Mouse (Mus musculus) heart, embryonic 13.5 days (tissue): ENCODE data around the gene Gm9964. TPM values are rescaled to one million over a fixed set of nuclear protein-coding genes. Genes with fewer than 3 reads are reported as not detected.
"Not testable (repeated sequence)": the region's sequence is repeated elsewhere in the genome, so short reads cannot be mapped to it uniquely, and the experiment has no call there.

Source experiments
- ATAC-seq: fragments of 200-750 bp; cut with Nextera tagmentation; 2 replicates; pipeline ENCODE4 v1.8.0; 2017; ENCODE audit warnings: moderate TSS enrichment; ENCODE audit not compliant: insufficient number of reproducible peaks, low FRiP score, low TSS enrichment; ENCODE audit errors: extremely low read depth
- H3K27ac ChIP-seq: fragments of 300-500 bp; sonication (generic); replicated peaks from 2 replicates; pipeline ENCODE4 v1.5.1; 2015; ENCODE audit warnings: moderate library complexity, mild to moderate bottlenecking, inconsistent platforms
- H3K27me3 ChIP-seq: fragments of 300-500 bp; sonication (generic); replicated peaks from 2 replicates; pipeline ENCODE4 v1.6.1; 2015; ENCODE audit warnings: mild to moderate bottlenecking, inconsistent platforms
- H3K36me3 ChIP-seq: fragments of 300-500 bp; sonication (generic); 2 replicates; pipeline ENCODE4 v1.6.1; 2015; ENCODE audit warnings: mild to moderate bottlenecking, inconsistent platforms
- H3K4me1 ChIP-seq: fragments of 300-500 bp; sonication (generic); 2 replicates; pipeline ENCODE4 v1.6.1; 2015; ENCODE audit warnings: inconsistent platforms
- H3K4me2 ChIP-seq: fragments of 300-500 bp; sonication (generic); 2 replicates; pipeline ENCODE4 v1.6.1; 2015; ENCODE audit warnings: inconsistent platforms, mild to moderate bottlenecking, moderate library complexity
- H3K4me3 ChIP-seq: fragments of 300-500 bp; sonication (generic); 2 replicates; pipeline ENCODE4 v1.5.1; 2015; ENCODE audit warnings: moderate library complexity, mild to moderate bottlenecking, inconsistent platforms
- H3K9ac ChIP-seq: fragments of 300-500 bp; sonication (generic); 2 replicates; pipeline ENCODE4 v1.6.1; 2015; ENCODE audit warnings: inconsistent platforms, mild to moderate bottlenecking, moderate library complexity
- H3K9me3 ChIP-seq: fragments of 300-500 bp; sonication (generic); 2 replicates; pipeline ENCODE4 v1.6.1; 2016; ENCODE audit warnings: inconsistent platforms
- WGBS: fragments of 180-500 bp; shearing (Covaris S2); methylation state at CpG from one replicate; pipeline ENCODE4 v1.1.7; 2015; ENCODE audit warnings: mixed read lengths; 5-methylcytosine and 5-hydroxymethylcytosine counted together
- polyA plus RNA-seq: library from polyadenylated mRNA; unstranded; fragments of >200 nt; fragmentation: Nextera tagmentation; extraction: Ambion mirVana; gene quantifications from 2 replicates; pipeline ENCODE4 v1.2.1, GENCODE M21; 2015

Gm9964 gene
- polyA plus RNA-seq, 1 experiment from 2014 or later = not detected

GRCm38 (mm10) chr11:79323985-79324685 lies 27.4 kb upstream of the Gm9964 start:
- no peak for ATAC-seq

GRCm38 (mm10) chr11:79319807-79320206 lies 23.1 kb upstream of the Gm9964 start:
- ATAC-seq = no peak
- no peak overlapping the region for H3K27ac ChIP-seq
- H3K4me3 ChIP-seq = no peak overlapping the region
- no peaks in the 10 kb centered on the region for H3K9me3 ChIP-seq
- 46% methylated on average over 7 of the region's 7 CpGs for WGBS
- H3K36me3 ChIP-seq = no peaks in the 10 kb centered on the region
- no peak overlapping the region for H3K4me2 ChIP-seq
- no peaks in the 10 kb centered on the region for H3K4me1 ChIP-seq
- H3K27me3 ChIP-seq = no peaks in the 10 kb centered on the region
- H3K9ac ChIP-seq = no peak overlapping the region

More at GRCm38 (mm10) chr11:79323985-79324685, 27.4 kb upstream of the Gm9964 start:
- no peaks in the 10 kb centered on the region for H3K36me3 ChIP-seq
- WGBS = 63% methylated on average over 12 of the region's 12 CpGs
- H3K27ac ChIP-seq = no peak overlapping the region
- no peaks in the 10 kb centered on the region for H3K27me3 ChIP-seq
- H3K4me2 ChIP-seq = no peak overlapping the region
- no peak overlapping the region for H3K4me3 ChIP-seq
- no peaks in the 10 kb centered on the region for H3K9me3 ChIP-seq
- H3K4me1 ChIP-seq = no peaks in the 10 kb centered on the region
- H3K9ac ChIP-seq = no peak overlapping the region

GRCm38 (mm10) chr11:79316807-79317345 lies 20.2 kb upstream of the Gm9964 start:
- Histone ChIP-seq H3K27me3 (no peaks in the 10 kb centered on the region), H3K27ac (no peak overlapping the region), H3K36me3 (no peaks in the 10 kb centered on the region), H3K9me3 (no peaks in the 10 kb centered on the region), H3K4me2 (no peak overlapping the region), H3K4me3 (no peak overlapping the region), H3K9ac (no peak overlapping the region), H3K4me1 (no peaks in the 10 kb centered on the region)
- ATAC-seq = no peak
- 82% methylated on average over 8 of the region's 8 CpGs for whole genome bisulfite sequencing

- Histone ChIP-seq H3K9me3 (no peaks in the 10 kb centered on the region), H3K36me3 (no peaks in the 10 kb centered on the region), H3K4me2 (no peak overlapping the region), H3K9ac (no peak overlapping the region), H3K4me3 (no peak overlapping the region), H3K4me1 (peaks cover 30% of the 10 kb centered on the region), H3K27ac (no peak overlapping the region), H3K27me3 (no peaks in the 10 kb centered on the region)
- WGBS = 68% methylated on average over 5 of the region's 5 CpGs
- ATAC-seq = no peak
Measured at GRCm38 (mm10) chr11:79310467-79310866, 13.8 kb upstream of the Gm9964 start.

- ATAC-seq = no peak
- no peak overlapping the region for H3K4me3 ChIP-seq
- H3K9ac ChIP-seq = no peak overlapping the region
- no peaks in the 10 kb centered on the region for H3K36me3 ChIP-seq
- no peaks in the 10 kb centered on the region for H3K9me3 ChIP-seq
- peak overlapping the region; percentile 85 for H3K27ac ChIP-seq
- 58% methylated on average over 9 of the region's 9 CpGs for WGBS
- H3K4me1 ChIP-seq = peaks cover 32% of the 10 kb centered on the region
- no peak overlapping the region for H3K4me2 ChIP-seq
- H3K27me3 ChIP-seq = no peaks in the 10 kb centered on the region
Measured at GRCm38 (mm10) chr11:79307560-79308200, 11.0 kb upstream of the Gm9964 start.

GRCm38 (mm10) chr11:79306996-79307395 lies 10.3 kb upstream of the Gm9964 start:
- H3K9me3 ChIP-seq = no peaks in the 10 kb centered on the region
- H3K9ac ChIP-seq = peak overlapping the region; percentile 15
- H3K4me2 ChIP-seq = peak overlapping the region; percentile 11
- 14% methylated on average over 10 of the region's 10 CpGs for WGBS
- H3K4me3 ChIP-seq = no peak overlapping the region
- H3K27me3 ChIP-seq = no peaks in the 10 kb centered on the region
- no peak for ATAC-seq
- H3K27ac ChIP-seq = peak overlapping the region; percentile 85
- peaks cover 32% of the 10 kb centered on the region for H3K4me1 ChIP-seq
- no peaks in the 10 kb centered on the region for H3K36me3 ChIP-seq

- 35% methylated on average over 7 of the region's 7 CpGs for WGBS
- no peaks in the 10 kb centered on the region for H3K36me3 ChIP-seq
- H3K9ac ChIP-seq = peak overlapping the region; percentile 15
- ATAC-seq = no peak
- peak overlapping the region; percentile 85 for H3K27ac ChIP-seq
- H3K9me3 ChIP-seq = no peaks in the 10 kb centered on the region
- peaks cover 32% of the 10 kb centered on the region for H3K4me1 ChIP-seq
- peak overlapping the region; percentile 11 for H3K4me2 ChIP-seq
- H3K4me3 ChIP-seq = no peak overlapping the region
- no peaks in the 10 kb centered on the region for H3K27me3 ChIP-seq
Measured at GRCm38 (mm10) chr11:79306510-79306909, 9.8 kb upstream of the Gm9964 start.

- WGBS = 64% methylated on average over 9 of the region's 9 CpGs
Measured at GRCm38 (mm10) chr11:79305697-79306340, 9.1 kb upstream of the Gm9964 start.

GRCm38 (mm10) chr11:79304245-79304644 lies 7.5 kb upstream of the Gm9964 start:
- not testable (repeated sequence) for H3K36me3 ChIP-seq, H3K9ac ChIP-seq, H3K4me2 ChIP-seq, H3K9me3 ChIP-seq, H3K27ac ChIP-seq, H3K27me3 ChIP-seq, ATAC-seq, H3K4me3 ChIP-seq
- 83% methylated on average over 4 of the region's 4 CpGs for WGBS
- peaks cover 32% of the 10 kb centered on the region for H3K4me1 ChIP-seq

More at GRCm38 (mm10) chr11:79305697-79306340, 9.1 kb upstream of the Gm9964 start:
- no peaks in the 10 kb centered on the region for H3K9me3 ChIP-seq
- H3K27ac ChIP-seq = peak overlapping the region; percentile 85
- no peaks in the 10 kb centered on the region for H3K36me3 ChIP-seq
- H3K9ac ChIP-seq = no peak overlapping the region
- H3K4me1 ChIP-seq = peaks cover 32% of the 10 kb centered on the region
- ATAC-seq = no peak
- no peak overlapping the region for H3K4me2 ChIP-seq
- H3K4me3 ChIP-seq = no peak overlapping the region
- no peaks in the 10 kb centered on the region for H3K27me3 ChIP-seq

GRCm38 (mm10) chr11:79303109-79303508 lies 6.4 kb upstream of the Gm9964 start:
- Histone ChIP-seq H3K4me2 (no peak overlapping the region), H3K27me3 (no peaks in the 10 kb centered on the region), H3K27ac (no peak overlapping the region), H3K9ac (no peak overlapping the region), H3K9me3 (no peaks in the 10 kb centered on the region), H3K4me1 (peaks cover 29% of the 10 kb centered on the region), H3K4me3 (no peak overlapping the region), H3K36me3 (no peaks in the 10 kb centered on the region)
- ATAC-seq = no peak
- 82% methylated on average over 6 of the region's 6 CpGs for WGBS

GRCm38 (mm10) chr11:79299719-79300431 lies 3.2 kb upstream of the Gm9964 start:
- WGBS = 64% methylated on average over 9 of the region's 9 CpGs
- no peak overlapping the region for H3K27ac ChIP-seq

More at GRCm38 (mm10) chr11:79299719-79300431, 3.2 kb upstream of the Gm9964 start:
- H3K4me3 ChIP-seq = no peak overlapping the region
- H3K27me3 ChIP-seq = no peaks in the 10 kb centered on the region
- no peaks in the 10 kb centered on the region for H3K9me3 ChIP-seq
- H3K9ac ChIP-seq = no peak overlapping the region
- no peaks in the 10 kb centered on the region for H3K4me1 ChIP-seq
- no peak for ATAC-seq
- H3K36me3 ChIP-seq = no peaks in the 10 kb centered on the region
- H3K4me2 ChIP-seq = no peak overlapping the region
